Mouse (Mus musculus) cortical plate, adult 2 months (tissue): ENCODE measurements around the gene Mapt.

Source experiments
- CTCF ChIP-seq: fragments of 200-500 bp; IDR thresholded peaks from 2 replicates; pipeline ENCODE4 v1.5.1; 2011; ENCODE audit warnings: mild to moderate bottlenecking, control low read depth, low read length; ENCODE audit not compliant: insufficient read depth; ENCODE audit errors: extremely low read depth
- POLR2A ChIP-seq: fragments of 200-500 bp; IDR thresholded peaks from 2 replicates; pipeline ENCODE4 v1.6.1; 2011; ENCODE audit warnings: mild to moderate bottlenecking, low read length, control low read depth; ENCODE audit not compliant: insufficient read depth; ENCODE audit errors: extremely low read depth

GRCm38 (mm10) chr11:104229391-104229790 is 1.8 kb upstream of the Mapt start:
- no peak for TF ChIP-seq POLR2A
- 0 out of 2 replicates have a peak, but pooled peaks have one; percentile 6 for TF ChIP-seq CTCF
